Mouse (Mus musculus): Measurements from ENCODE around the gene Txlnb. TPM values are rescaled to one million over a fixed set of nuclear protein-coding genes. Genes with fewer than 3 reads are reported as not detected.

The Txlnb gene
- polyA plus RNA-seq (2014; fragmentation: Nextera tagmentation; extraction: Ambion mirVana), result 1.6 and 1.9 TPM in 2 replicates

GRCm38 (mm10) chr10:17795767-17796631, at the start of gene Txlnb:
Gene Txlnb (plus strand): TSS chr10:17796226.
- ATAC-seq (ENCODE audit: low FRiP score) (peak; percentile 86), DNase-seq (ENCODE audit: low spot score) (peak; percentile 55)
- no peaks in the 10 kb centered on the region for H3K9me3 ChIP-seq (ENCODE audit: control insufficient read depth, low read length)
- peak within 1 kb of the TSS; percentile 10 for H3K4me3 ChIP-seq (replicated peaks; ENCODE audit: low read length)
- H3K4me1 ChIP-seq (replicated peaks; ENCODE audit: control insufficient read depth, insufficient read depth, low read length), result peaks cover 6% of the 10 kb centered on the region; the same call in 1 of the 2 replicates
- no peaks in the 10 kb centered on the region for H3K27me3 ChIP-seq (ENCODE audit: control insufficient read depth, insufficient read depth, low read length)
- peak within 1 kb of the TSS; percentile 43 for H3K4me2 ChIP-seq (replicated peaks)
- peak within 1 kb of the TSS; percentile 51 for H3K27ac ChIP-seq
- 4% methylated on average over 13 of the region's 13 CpGs for WGBS
- no peaks in the 10 kb centered on the region for H3K36me3 ChIP-seq (replicated peaks; ENCODE audit: control insufficient read depth, insufficient read depth)
- H3K9ac ChIP-seq, result peak within 1 kb of the TSS; percentile 32; the same call in 1 of the 2 replicates

GRCm38 (mm10) chr10:17752478-17752877, 43.5 kb upstream of the Txlnb start:
- peaks cover 11% of the 10 kb centered on the region for H3K9me3 ChIP-seq (ENCODE audit: control insufficient read depth, low read length)
- no peak overlapping the region for H3K9ac ChIP-seq
- H3K4me1 ChIP-seq (replicated peaks; ENCODE audit: control insufficient read depth, insufficient read depth, low read length), result no peaks in the 10 kb centered on the region
- no peaks in the 10 kb centered on the region for H3K27me3 ChIP-seq (ENCODE audit: control insufficient read depth, insufficient read depth, low read length)
- ATAC-seq (ENCODE audit: low FRiP score) (no peak), DNase-seq (ENCODE audit: low spot score) (no peak)
- no peaks in the 10 kb centered on the region for H3K36me3 ChIP-seq (replicated peaks; ENCODE audit: control insufficient read depth, insufficient read depth)
- 83% methylated on average over 5 of the region's 5 CpGs for WGBS
- H3K4me3 ChIP-seq (replicated peaks; ENCODE audit: low read length), result no peak overlapping the region
- no peak overlapping the region for H3K4me2 ChIP-seq (replicated peaks)
- no peak overlapping the region for H3K27ac ChIP-seq

GRCm38 (mm10) chr10:17759772-17760171, 36.3 kb upstream of the Txlnb start:
- H3K36me3 ChIP-seq (replicated peaks; ENCODE audit: control insufficient read depth, insufficient read depth), result no peaks in the 10 kb centered on the region
- H3K27me3 ChIP-seq (ENCODE audit: control insufficient read depth, insufficient read depth, low read length), result no peaks in the 10 kb centered on the region
- no peak overlapping the region for H3K4me2 ChIP-seq (replicated peaks)
- DNase-seq (ENCODE audit: low spot score) (no peak), ATAC-seq (ENCODE audit: low FRiP score) (no peak)
- H3K4me3 ChIP-seq (replicated peaks; ENCODE audit: low read length), result no peak overlapping the region
- no peak overlapping the region for H3K9ac ChIP-seq
- no peak overlapping the region for H3K27ac ChIP-seq
- 94% methylated on average over 3 of the region's 3 CpGs for WGBS
- H3K9me3 ChIP-seq (ENCODE audit: control insufficient read depth, low read length), result peaks cover 11% of the 10 kb centered on the region
- H3K4me1 ChIP-seq (replicated peaks; ENCODE audit: control insufficient read depth, insufficient read depth, low read length), result no peaks in the 10 kb centered on the region

GRCm38 (mm10) chr10:17760750-17761613, 35.0 kb upstream of the Txlnb start:
- Histone ChIP-seq H3K4me2 (replicated peaks) (no peak overlapping the region), H3K9me3 (ENCODE audit: control insufficient read depth, low read length) (peaks cover 1% of the 10 kb centered on the region), H3K27me3 (ENCODE audit: control insufficient read depth, insufficient read depth, low read length) (no peaks in the 10 kb centered on the region), H3K36me3 (replicated peaks; ENCODE audit: control insufficient read depth, insufficient read depth) (no peaks in the 10 kb centered on the region), H3K27ac (no peak overlapping the region), H3K4me3 (replicated peaks; ENCODE audit: low read length) (no peak overlapping the region), H3K4me1 (replicated peaks; ENCODE audit: control insufficient read depth, insufficient read depth, low read length) (no peaks in the 10 kb centered on the region), H3K9ac (no peak overlapping the region)
- DNase-seq (ENCODE audit: low spot score) (no peak), ATAC-seq (ENCODE audit: low FRiP score) (no peak)
- WGBS, result 70% methylated on average over 9 of the region's 9 CpGs

- Histone ChIP-seq H3K4me2 (replicated peaks) (no peak overlapping the region), H3K4me1 (replicated peaks; ENCODE audit: control insufficient read depth, insufficient read depth, low read length) (no peaks in the 10 kb centered on the region), H3K27me3 (ENCODE audit: control insufficient read depth, insufficient read depth, low read length) (no peaks in the 10 kb centered on the region), H3K9me3 (ENCODE audit: control insufficient read depth, low read length) (no peaks in the 10 kb centered on the region), H3K4me3 (replicated peaks; ENCODE audit: low read length) (no peak overlapping the region), H3K27ac (no peak overlapping the region), H3K9ac (no peak overlapping the region), H3K36me3 (replicated peaks; ENCODE audit: control insufficient read depth, insufficient read depth) (no peaks in the 10 kb centered on the region)
- 96% methylated on average over 1 of the region's 1 CpGs for WGBS
- ATAC-seq (ENCODE audit: low FRiP score) (no peak), DNase-seq (ENCODE audit: low spot score) (no peak)
Observed at GRCm38 (mm10) chr10:17761652-17762051, 34.4 kb upstream of the Txlnb start.

- Histone ChIP-seq H3K4me3 (replicated peaks; ENCODE audit: low read length) (no peak overlapping the region), H3K9me3 (ENCODE audit: control insufficient read depth, low read length) (no peaks in the 10 kb centered on the region), H3K4me1 (replicated peaks; ENCODE audit: control insufficient read depth, insufficient read depth, low read length) (no peaks in the 10 kb centered on the region), H3K9ac (no peak overlapping the region), H3K4me2 (replicated peaks) (no peak overlapping the region), H3K36me3 (replicated peaks; ENCODE audit: control insufficient read depth, insufficient read depth) (no peaks in the 10 kb centered on the region), H3K27ac (no peak overlapping the region), H3K27me3 (ENCODE audit: control insufficient read depth, insufficient read depth, low read length) (no peaks in the 10 kb centered on the region)
- no peak for ATAC-seq (ENCODE audit: low FRiP score)
- 97% methylated on average over 8 of the region's 8 CpGs for WGBS
- no peak for DNase-seq (ENCODE audit: low spot score)
Observed at GRCm38 (mm10) chr10:17762946-17763345, 33.1 kb upstream of the Txlnb start.

- Histone ChIP-seq H3K36me3 (replicated peaks; ENCODE audit: control insufficient read depth, insufficient read depth) (no peaks in the 10 kb centered on the region), H3K27me3 (ENCODE audit: control insufficient read depth, insufficient read depth, low read length) (no peaks in the 10 kb centered on the region), H3K9me3 (ENCODE audit: control insufficient read depth, low read length) (no peaks in the 10 kb centered on the region), H3K27ac (no peak overlapping the region), H3K9ac (no peak overlapping the region), H3K4me2 (replicated peaks) (no peak overlapping the region), H3K4me3 (replicated peaks; ENCODE audit: low read length) (no peak overlapping the region), H3K4me1 (replicated peaks; ENCODE audit: control insufficient read depth, insufficient read depth, low read length) (no peaks in the 10 kb centered on the region)
- ATAC-seq (ENCODE audit: low FRiP score), result no peak
- no peak for DNase-seq (ENCODE audit: low spot score)
- 88% methylated on average over 5 of the region's 5 CpGs for WGBS
Observed at GRCm38 (mm10) chr10:17769856-17770255, 26.2 kb upstream of the Txlnb start.

GRCm38 (mm10) chr10:17772364-17772763, 23.7 kb upstream of the Txlnb start:
- Histone ChIP-seq H3K4me1 (replicated peaks; ENCODE audit: control insufficient read depth, insufficient read depth, low read length) (no peaks in the 10 kb centered on the region), H3K4me2 (replicated peaks) (no peak overlapping the region), H3K9ac (no peak overlapping the region), H3K27me3 (ENCODE audit: control insufficient read depth, insufficient read depth, low read length) (no peaks in the 10 kb centered on the region), H3K27ac (no peak overlapping the region), H3K36me3 (replicated peaks; ENCODE audit: control insufficient read depth, insufficient read depth) (no peaks in the 10 kb centered on the region), H3K4me3 (replicated peaks; ENCODE audit: low read length) (no peak overlapping the region), H3K9me3 (ENCODE audit: control insufficient read depth, low read length) (no peaks in the 10 kb centered on the region)
- ATAC-seq (ENCODE audit: low FRiP score), result no peak
- no peak for DNase-seq (ENCODE audit: low spot score)
- 89% methylated on average over 10 of the region's 10 CpGs for WGBS

- H3K36me3 ChIP-seq (replicated peaks; ENCODE audit: control insufficient read depth, insufficient read depth), result no peaks in the 10 kb centered on the region
- H3K4me3 ChIP-seq (replicated peaks; ENCODE audit: low read length), result no peak overlapping the region
- no peak overlapping the region for H3K9ac ChIP-seq
- no peaks in the 10 kb centered on the region for H3K9me3 ChIP-seq (ENCODE audit: control insufficient read depth, low read length)
- no peaks in the 10 kb centered on the region for H3K4me1 ChIP-seq (replicated peaks; ENCODE audit: control insufficient read depth, insufficient read depth, low read length)
- no peak overlapping the region for H3K4me2 ChIP-seq (replicated peaks)
- no peak for ATAC-seq (ENCODE audit: low FRiP score)
- no peak overlapping the region for H3K27ac ChIP-seq
- DNase-seq (ENCODE audit: low spot score), result no peak
- no peaks in the 10 kb centered on the region for H3K27me3 ChIP-seq (ENCODE audit: control insufficient read depth, insufficient read depth, low read length)
- 86% methylated on average over 3 of the region's 3 CpGs for WGBS
Observed at GRCm38 (mm10) chr10:17774366-17774765, 21.7 kb upstream of the Txlnb start.
